Mouse (Mus musculus) forebrain, embryonic 11.5 days (tissue): ENCODE data around the gene Fitm1. TPM values are rescaled to one million over a fixed set of nuclear protein-coding genes. Genes with fewer than 3 reads are reported as not detected.

Source experiments
- ATAC-seq: fragments of 200-750 bp; cut with Nextera tagmentation; replicated peaks from 2 replicates; pipeline ENCODE4 v1.8.0; 2017; ENCODE audit warnings: moderate TSS enrichment; ENCODE audit not compliant: low FRiP score
- DNase-seq: peaks from one replicate; pipeline ENCODE4 v3.0.0-alpha.2; 2017; ENCODE audit warnings: low spot score
- H3K27ac ChIP-seq: fragments of 300-500 bp; sonication (generic); 2 replicates; pipeline ENCODE4 v1.5.1; 2014; ENCODE audit warnings: low read depth, low read length
- H3K27me3 ChIP-seq: fragments of 300-500 bp; sonication (generic); 2 replicates; pipeline ENCODE4 v1.6.1; 2014; ENCODE audit warnings: mild to moderate bottlenecking, low read length, mixed read lengths; ENCODE audit not compliant: control insufficient read depth, insufficient read depth
- H3K36me3 ChIP-seq: fragments of 300-500 bp; sonication (generic); 2 replicates; pipeline ENCODE4 v1.6.1; 2014; ENCODE audit warnings: mild to moderate bottlenecking, low read length, moderate library complexity, mixed read lengths; ENCODE audit not compliant: control insufficient read depth, insufficient read depth
- H3K4me1 ChIP-seq: fragments of 300-500 bp; sonication (generic); replicated peaks from 2 replicates; pipeline ENCODE4 v1.6.1; 2014; ENCODE audit warnings: low read length, mixed read lengths; ENCODE audit not compliant: control insufficient read depth, insufficient read depth
- H3K4me2 ChIP-seq: fragments of 300-500 bp; sonication (generic); 2 replicates; pipeline ENCODE4 v1.6.1; 2014; ENCODE audit warnings: low read depth, mild to moderate bottlenecking, low read length, moderate library complexity, mixed read lengths; ENCODE audit not compliant: severe bottlenecking
- H3K4me3 ChIP-seq: fragments of 300-500 bp; sonication (generic); 2 replicates; pipeline ENCODE4 v1.5.1; 2014; ENCODE audit warnings: low read depth, low read length
- H3K9ac ChIP-seq: fragments of 300-500 bp; sonication (generic); 2 replicates; pipeline ENCODE4 v1.6.1; 2014; ENCODE audit warnings: low read length
- H3K9me3 ChIP-seq: fragments of 300-500 bp; sonication (generic); 2 replicates; pipeline ENCODE4 v1.6.1; 2016; ENCODE audit warnings: low read length, mixed read lengths; ENCODE audit not compliant: control insufficient read depth
- WGBS: fragments of 180-500 bp; shearing (Covaris S2); extraction: QIAGEN DNeasy Blood & Tissue Kit; methylation state at CpG from one replicate; pipeline ENCODE4 v1.1.7; 2014; 5-methylcytosine and 5-hydroxymethylcytosine counted together
- polyA plus RNA-seq: library from polyadenylated mRNA; unstranded; fragments of >200 nt; fragmentation: Nextera tagmentation; extraction: Ambion mirVana; gene quantifications from 2 replicates; pipeline ENCODE4 v1.2.1, GENCODE M21; 2014

Fitm1 gene
- polyA plus RNA-seq, 1 experiment from 2014 or later = not detected

DNA sequence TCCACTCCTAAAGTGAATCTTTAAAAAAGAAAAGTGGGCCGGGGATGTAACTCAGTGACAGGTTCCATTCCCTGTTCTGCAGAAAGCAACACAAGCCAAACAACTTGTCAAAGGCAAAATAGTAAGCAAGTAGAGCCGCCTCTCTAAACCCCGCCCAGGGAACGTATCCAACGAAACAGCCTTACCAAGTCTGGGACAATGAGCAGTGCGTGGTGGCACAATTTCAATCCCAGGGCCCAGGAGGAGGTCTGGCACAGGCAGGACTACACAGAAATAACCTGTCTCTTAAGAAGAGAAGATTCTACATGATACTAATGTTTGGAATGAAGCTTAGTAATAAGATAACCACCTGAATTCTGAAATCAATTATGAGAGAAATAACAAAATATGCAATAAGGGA, 25.2 kb upstream of the Fitm1 start:
- no peak for ATAC-seq
- H3K27me3 ChIP-seq = no peaks in the 10 kb centered on the region
- no peaks in the 10 kb centered on the region for H3K9me3 ChIP-seq
- H3K36me3 ChIP-seq = no peaks in the 10 kb centered on the region; the same call in 1 of the 2 replicates
- no peaks in the 10 kb centered on the region for H3K4me1 ChIP-seq
- no peak overlapping the region for H3K4me3 ChIP-seq
- no peak overlapping the region for H3K9ac ChIP-seq
- 89% methylated on average over 6 of the region's 6 CpGs for WGBS
- DNase-seq = no peak
- no peak overlapping the region for H3K27ac ChIP-seq
- no peak overlapping the region for H3K4me2 ChIP-seq

DNA sequence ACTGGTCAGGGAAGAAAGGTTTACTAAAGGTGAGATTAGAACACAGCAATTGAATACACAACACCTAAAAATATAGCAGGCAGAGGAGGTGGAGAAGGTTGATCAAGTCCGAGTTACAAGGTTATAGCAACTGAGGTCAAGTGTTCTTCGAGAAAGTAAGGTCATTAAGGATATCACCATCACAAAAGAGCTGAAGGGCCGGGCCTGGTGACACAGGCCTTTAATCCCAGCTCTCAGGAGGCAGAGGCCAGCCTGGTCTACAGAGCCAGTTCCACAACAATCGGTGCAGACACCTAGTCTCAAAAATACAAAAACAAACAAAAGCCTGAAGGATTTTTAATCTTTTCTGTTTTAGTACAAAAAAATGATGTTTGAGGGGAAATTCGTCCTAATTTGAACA, 24.1 kb upstream of the Fitm1 start:
- H3K27me3 ChIP-seq = no peaks in the 10 kb centered on the region
- DNase-seq (no peak), ATAC-seq (no peak)
- H3K4me2 ChIP-seq = no peak overlapping the region
- WGBS = 69% methylated on average over 5 of the region's 5 CpGs
- no peaks in the 10 kb centered on the region; the same call in 1 of the 2 replicates for H3K36me3 ChIP-seq
- no peak overlapping the region for H3K9ac ChIP-seq
- no peak overlapping the region for H3K27ac ChIP-seq
- H3K4me1 ChIP-seq = no peaks in the 10 kb centered on the region
- H3K9me3 ChIP-seq = no peaks in the 10 kb centered on the region
- H3K4me3 ChIP-seq = no peak overlapping the region

DNA sequence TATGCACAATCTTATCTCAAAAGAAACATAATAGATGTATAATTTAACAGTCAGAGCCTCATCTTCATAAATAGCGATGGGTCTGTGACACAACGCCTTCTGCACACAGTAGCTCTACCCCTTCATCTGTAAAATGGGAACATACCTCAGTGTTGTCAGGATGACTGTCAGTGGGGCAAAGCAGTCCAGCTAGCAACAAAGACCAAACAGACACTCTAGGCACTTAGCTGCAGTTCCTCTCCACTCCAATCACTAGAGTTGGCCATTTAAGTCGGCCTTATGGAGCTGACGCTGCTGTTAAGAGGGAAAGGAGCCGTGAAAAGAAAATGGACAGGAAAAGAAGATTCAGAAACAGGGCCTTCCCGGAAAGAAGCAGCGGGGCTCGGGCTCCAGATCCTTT, 23.6 kb upstream of the Fitm1 start:
- DNase-seq = no peak
- H3K4me1 ChIP-seq = no peaks in the 10 kb centered on the region
- H3K4me2 ChIP-seq = no peak overlapping the region
- no peaks in the 10 kb centered on the region for H3K9me3 ChIP-seq
- no peak overlapping the region for H3K9ac ChIP-seq
- no peak overlapping the region for H3K27ac ChIP-seq
- no peaks in the 10 kb centered on the region for H3K27me3 ChIP-seq
- no peak for ATAC-seq
- H3K36me3 ChIP-seq = no peaks in the 10 kb centered on the region; the same call in 1 of the 2 replicates
- WGBS = 90% methylated on average over 8 of the region's 8 CpGs
- no peak overlapping the region for H3K4me3 ChIP-seq

DNA sequence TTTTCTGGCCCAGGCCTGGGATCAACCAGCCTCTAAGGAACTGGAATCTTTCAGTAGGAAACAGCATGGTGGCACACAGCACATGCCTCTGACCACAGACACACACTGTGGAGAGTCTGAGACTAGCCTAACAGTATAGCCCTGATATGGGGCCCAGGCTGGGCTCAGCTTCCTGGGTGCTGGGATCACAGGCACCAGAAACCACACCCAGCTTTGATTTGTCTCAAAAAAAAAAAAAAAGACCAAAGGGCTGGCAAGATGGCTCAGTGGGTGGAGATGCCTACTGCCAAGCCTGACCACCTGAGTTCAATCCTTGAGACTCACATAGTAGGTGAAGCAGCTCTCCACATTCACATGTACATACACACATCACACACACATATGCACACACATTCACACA, 20.8 kb upstream of the Fitm1 start:
- Histone ChIP-seq H3K4me1 (no peaks in the 10 kb centered on the region), H3K27ac (no peak overlapping the region), H3K36me3 (no peaks in the 10 kb centered on the region), H3K9me3 (no peaks in the 10 kb centered on the region), H3K9ac (no peak overlapping the region), H3K27me3 (no peaks in the 10 kb centered on the region), H3K4me2 (no peak overlapping the region), H3K4me3 (no peak overlapping the region)
- DNase-seq (no peak), ATAC-seq (no peak)

DNA sequence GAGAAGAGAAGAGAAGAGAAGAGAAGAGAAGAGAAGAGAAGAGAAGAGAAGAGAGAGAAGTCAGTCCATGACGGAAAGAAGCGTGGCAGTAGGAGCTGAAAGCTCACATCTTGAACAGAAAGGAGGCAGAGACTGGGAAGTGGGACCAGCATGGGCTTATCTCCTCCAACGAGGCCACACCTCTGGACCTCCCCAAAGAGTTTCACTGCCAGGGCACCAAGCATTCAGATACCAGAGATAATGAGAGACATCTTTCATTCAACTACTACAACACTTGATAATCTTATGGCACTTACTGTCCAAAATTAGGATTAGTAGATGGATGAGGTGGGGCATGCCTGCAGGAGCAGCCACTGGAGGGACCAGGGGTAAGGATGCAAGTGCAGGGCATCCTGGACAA, 19.6 kb upstream of the Fitm1 start:
- Histone ChIP-seq H3K9me3 (no peaks in the 10 kb centered on the region), H3K36me3 (no peaks in the 10 kb centered on the region), H3K4me3 (no peak overlapping the region), H3K4me2 (no peak overlapping the region), H3K27ac (no peak overlapping the region), H3K27me3 (no peaks in the 10 kb centered on the region), H3K9ac (no peak overlapping the region), H3K4me1 (no peaks in the 10 kb centered on the region)
- ATAC-seq (no peak), DNase-seq (no peak)
- 88% methylated on average over 3 of the region's 3 CpGs for WGBS

DNA sequence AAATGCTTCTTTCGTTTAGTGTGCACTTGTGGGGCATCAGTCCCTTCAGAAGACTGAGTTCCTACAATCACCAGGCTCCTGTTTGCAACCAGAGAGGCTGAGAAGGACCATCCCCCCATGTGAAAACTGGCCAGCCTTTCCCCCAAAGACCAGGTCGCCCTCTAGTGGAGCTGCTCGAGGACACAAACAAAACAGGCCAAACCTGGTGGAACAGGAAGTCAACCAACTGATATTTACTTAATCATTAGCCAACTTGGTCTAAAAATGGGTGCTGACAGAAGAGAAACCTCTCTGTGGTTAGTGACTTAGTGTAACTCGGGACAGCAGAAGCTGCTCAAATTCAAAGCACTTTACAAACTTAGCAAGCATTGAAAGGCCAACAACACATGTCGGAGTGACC, 18.4 kb upstream of the Fitm1 start:
- peak; percentile 78 for DNase-seq
- H3K27me3 ChIP-seq = no peaks in the 10 kb centered on the region
- ATAC-seq = no peak
- no peak overlapping the region for H3K27ac ChIP-seq
- 29% methylated on average over 5 of the region's 5 CpGs for WGBS
- H3K9ac ChIP-seq = no peak overlapping the region
- H3K36me3 ChIP-seq = no peaks in the 10 kb centered on the region
- H3K4me3 ChIP-seq = no peak overlapping the region
- no peak overlapping the region for H3K4me2 ChIP-seq
- H3K9me3 ChIP-seq = no peaks in the 10 kb centered on the region
- no peaks in the 10 kb centered on the region for H3K4me1 ChIP-seq

DNA sequence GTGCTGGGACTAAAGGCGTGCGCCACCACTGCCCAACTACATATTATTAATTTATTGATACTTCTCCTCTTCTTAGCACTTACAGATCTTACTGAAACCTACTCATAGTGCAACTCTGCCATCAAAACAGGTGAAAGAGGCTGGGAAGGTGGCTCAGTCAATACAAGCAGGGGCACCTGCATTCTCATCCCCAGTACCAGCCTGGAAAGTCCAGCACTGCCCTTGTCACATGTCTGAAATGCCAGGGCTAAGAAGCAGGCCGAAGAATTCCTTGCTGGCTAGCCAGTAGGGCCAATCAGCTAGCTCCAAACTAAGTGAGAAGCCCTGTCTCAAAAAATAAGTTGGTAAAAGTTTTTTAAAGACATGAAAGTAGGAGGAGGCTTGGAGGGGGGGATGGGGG, 17.8 kb upstream of the Fitm1 start:
- DNase-seq (no peak), ATAC-seq (no peak)
- no peak overlapping the region for H3K4me3 ChIP-seq
- H3K4me2 ChIP-seq = no peak overlapping the region
- H3K9me3 ChIP-seq = no peaks in the 10 kb centered on the region
- no peaks in the 10 kb centered on the region for H3K36me3 ChIP-seq
- no peaks in the 10 kb centered on the region for H3K4me1 ChIP-seq
- H3K27ac ChIP-seq = no peak overlapping the region
- H3K9ac ChIP-seq = no peak overlapping the region
- WGBS = 92% methylated on average over 3 of the region's 3 CpGs
- H3K27me3 ChIP-seq = no peaks in the 10 kb centered on the region

DNA sequence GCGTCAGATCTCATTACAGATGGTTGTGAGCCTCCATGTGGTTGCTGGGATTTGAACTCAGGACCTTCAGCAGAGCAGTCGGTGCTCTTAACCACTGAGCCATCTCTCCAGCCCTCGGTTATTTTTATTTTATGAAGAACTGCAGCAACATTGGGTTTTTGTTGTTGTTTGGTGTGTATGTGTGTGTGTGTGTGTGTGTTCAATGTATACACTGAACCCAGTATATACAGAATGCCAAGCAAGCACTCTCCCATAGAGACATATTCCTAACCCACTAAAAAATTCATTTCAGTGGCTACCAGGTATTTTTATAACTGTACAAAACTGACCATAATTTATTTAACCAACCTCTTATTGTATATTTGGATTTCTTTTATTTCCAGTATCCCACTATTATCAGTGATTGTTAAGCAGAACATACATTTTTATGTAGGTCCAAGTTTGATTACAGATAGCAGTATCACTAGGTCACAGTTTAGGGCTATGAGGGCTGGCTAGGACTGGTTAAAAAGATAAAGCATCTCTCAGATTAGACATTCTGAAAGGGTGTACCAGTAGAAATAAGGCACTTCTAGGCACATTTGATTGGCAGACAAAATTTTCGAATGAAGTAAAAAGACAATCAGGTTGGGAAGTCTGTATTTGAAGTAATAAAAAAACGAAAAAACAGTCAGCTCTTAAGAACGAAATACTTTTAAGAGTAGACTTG, 16.5 kb upstream of the Fitm1 start:
- peak overlapping the region; percentile 76; the same call in 1 of the 2 replicates for H3K9ac ChIP-seq
- ATAC-seq = no peak
- WGBS = 54% methylated on average over 6 of the region's 6 CpGs
- H3K4me3 ChIP-seq = peak overlapping the region; percentile 62
- H3K36me3 ChIP-seq = no peaks in the 10 kb centered on the region
- no peaks in the 10 kb centered on the region for H3K4me1 ChIP-seq
- H3K27me3 ChIP-seq = no peaks in the 10 kb centered on the region
- no peaks in the 10 kb centered on the region for H3K9me3 ChIP-seq
- H3K27ac ChIP-seq = no peak overlapping the region
- no peak for DNase-seq
- peak overlapping the region; percentile 43 for H3K4me2 ChIP-seq

DNA sequence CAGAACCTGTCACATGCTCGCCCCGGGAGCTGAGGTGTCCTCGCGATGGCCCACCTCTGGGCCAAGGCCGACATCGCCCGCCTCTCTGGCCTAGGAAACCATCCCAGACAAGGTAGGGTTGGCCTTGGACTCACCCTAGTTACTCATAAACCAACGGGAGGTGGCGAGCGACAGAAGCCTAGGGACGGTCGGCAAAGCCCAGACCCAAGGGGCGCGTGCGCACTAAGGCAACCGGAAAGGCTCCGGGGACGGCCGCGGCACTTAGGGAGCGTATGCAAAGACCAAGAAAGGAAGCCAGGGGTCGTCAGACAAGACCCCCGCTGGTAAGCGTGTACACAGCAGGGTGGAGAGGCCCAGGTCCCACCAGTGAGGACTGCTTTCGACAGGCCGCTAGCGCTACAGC, 15.6 kb upstream of the Fitm1 start, which contains the start of gene Dcaf11:
Gene Dcaf11, plus strand, starts transcription at position 208 of the 403 bp plus-strand sequence.
- H3K4me2 ChIP-seq = peak within 1 kb of the TSS; percentile 43
- H3K36me3 ChIP-seq = no peaks in the 10 kb centered on the region; the same call in 1 of the 2 replicates
- peak within 1 kb of the TSS; percentile 62 for H3K4me3 ChIP-seq
- H3K9me3 ChIP-seq = no peaks in the 10 kb centered on the region
- ATAC-seq (peak; percentile 82), DNase-seq (peak; percentile 94)
- H3K9ac ChIP-seq = peak within 1 kb of the TSS; percentile 76
- no peaks in the 10 kb centered on the region for H3K4me1 ChIP-seq
- WGBS = under 1% methylated on average over 27 of the region's 27 CpGs
- H3K27ac ChIP-seq = peak within 1 kb of the TSS; percentile 94
- no peaks in the 10 kb centered on the region for H3K27me3 ChIP-seq
